Mouse (Mus musculus) inflammation-experienced regulatory T-cells (primary cell): ENCODE results near the gene Cep295nl. TPM values are rescaled to one million over a fixed set of nuclear protein-coding genes. Genes with fewer than 3 reads are reported as not detected.

Experiments
- polyA plus RNA-seq, 2 experiments: library from polyadenylated mRNA; unstranded; fragments of 100-300 nt; shearing (Covaris generic); gene quantifications; one replicate each; pipeline ENCODE4 v1.2.1; 2017

Gene Cep295nl
- polyA plus RNA-seq, result under 1 TPM in 1 of 2 experiments, not detected in 1; 0.53 TPM

DNA sequence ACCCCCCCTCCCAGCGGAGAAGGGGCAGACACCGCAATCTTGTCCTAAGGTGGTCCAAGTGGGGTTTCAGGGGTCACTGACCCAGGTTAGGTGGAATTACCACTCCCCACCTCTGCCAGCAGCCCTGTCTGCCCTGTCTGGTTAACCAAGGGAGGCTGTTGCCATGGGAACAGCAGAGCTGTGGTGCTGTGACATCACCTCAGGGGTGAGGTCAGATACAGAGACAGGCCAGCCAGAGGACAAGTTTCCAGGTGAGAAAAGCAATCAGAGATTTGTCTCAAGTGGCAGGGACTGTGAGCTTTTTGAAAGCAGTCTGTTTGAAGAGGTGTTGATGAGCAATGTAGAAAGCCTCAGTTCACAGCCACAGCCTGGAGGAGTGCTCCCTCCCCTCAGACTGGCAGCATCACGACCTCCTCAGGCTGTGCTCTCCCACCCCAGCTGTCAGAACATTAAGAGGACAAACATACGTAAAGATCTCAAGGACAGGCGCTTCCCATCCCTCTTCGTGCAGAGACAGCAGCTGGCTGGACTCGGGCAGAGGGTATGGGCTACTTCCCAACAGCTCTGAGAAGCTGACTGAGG is at the start of gene Cep295nl:
Gene Cep295nl, minus strand, starts transcription at position 101 of the 582 bp plus-strand sequence.

DNA sequence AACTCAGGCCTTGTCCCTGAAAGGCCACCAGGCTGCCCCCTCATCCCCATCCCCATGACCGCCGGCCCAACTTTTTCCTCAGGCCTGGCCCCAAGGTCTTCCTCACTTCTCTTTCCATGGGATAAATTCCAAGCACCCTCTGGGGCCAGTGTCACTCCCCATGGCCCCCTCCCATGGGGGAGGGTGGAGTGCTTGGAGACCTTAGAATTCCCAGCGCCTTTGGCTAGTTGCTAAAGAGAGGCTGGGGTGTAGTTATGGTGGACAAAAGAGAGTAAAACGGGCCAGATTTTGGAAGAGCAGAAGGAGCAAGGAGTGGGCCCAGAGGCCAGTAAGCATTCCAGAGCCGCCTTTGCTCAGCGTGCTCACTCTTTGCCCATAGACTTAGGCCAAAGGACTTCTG is 13.3 kb upstream of the Cep295nl start, which contains the start of gene Timp2:
Gene Timp2, minus strand, starts transcription at position 101 of the 400 bp plus-strand sequence.

DNA sequence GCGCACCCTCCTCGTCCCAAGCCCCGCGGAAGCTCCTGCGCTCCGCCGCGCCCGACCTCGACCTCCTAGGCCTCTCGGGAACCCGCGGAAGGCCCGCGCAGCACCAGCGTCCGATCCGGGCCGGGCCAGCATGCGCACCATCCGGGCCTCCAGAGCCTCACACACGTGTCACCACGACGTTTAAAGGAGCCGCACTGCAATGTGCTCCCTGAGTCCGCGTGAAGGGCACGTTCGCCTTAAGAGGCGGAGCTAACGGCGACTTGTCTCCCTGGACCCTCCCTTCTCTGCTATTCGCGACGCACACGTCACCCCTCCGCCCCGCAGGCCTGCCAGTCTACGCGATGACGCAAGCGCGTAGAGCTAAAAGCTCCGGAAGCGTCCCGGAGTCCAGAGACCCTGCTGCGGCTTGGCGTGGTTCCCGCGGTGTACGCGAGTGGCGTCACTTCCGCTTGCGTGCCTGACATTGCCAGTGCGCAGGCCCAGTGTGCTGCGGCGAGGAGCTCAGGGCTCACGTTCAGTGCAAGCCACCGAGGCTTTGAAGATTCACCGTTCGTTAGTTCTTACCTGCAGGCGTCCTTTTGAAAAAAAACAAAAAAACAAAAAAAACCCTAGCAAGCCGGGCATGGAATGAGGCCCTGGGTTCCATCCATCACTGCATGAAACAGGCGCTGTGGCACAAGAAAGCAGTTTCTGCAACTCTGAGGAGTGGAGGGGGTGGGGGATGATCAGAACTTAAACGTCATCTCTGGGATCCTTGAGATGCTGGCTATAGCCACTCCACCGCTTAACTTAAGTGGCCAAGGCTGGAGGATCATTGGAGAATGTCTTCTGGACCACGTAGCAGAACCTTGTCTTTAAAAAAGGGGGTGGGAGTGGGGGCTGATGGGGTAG is 52.1 kb downstream of the Cep295nl start, which contains the start of gene Usp36:
Gene Usp36, minus strand, starts transcription at position 246 of the 891 bp plus-strand sequence.

Other genes with a start within 250 kb of the Cep295nl start
- gene Dnah17, start 211.9 kb downstream of the Cep295nl start, polyA plus RNA-seq, result under 1 TPM; 0.43 to 0.86 TPM
- 100 to 1,000 TPM; 226 to 241 TPM for gene Cyth1, start 93.9 kb downstream of the Cep295nl start, polyA plus RNA-seq
- 10 to 100 TPM; 25.1 to 44.2 TPM for gene Usp36, start 52.3 kb downstream of the Cep295nl start, polyA plus RNA-seq
- gene Timp2, start 13.2 kb upstream of the Cep295nl start, polyA plus RNA-seq, result 100 to 1,000 TPM in 1 of 2 experiments, 10 to 100 TPM in 1; 79.6 to 122 TPM
- gene Lgals3bp, start 59.6 kb upstream of the Cep295nl start, polyA plus RNA-seq, result 100 to 1,000 TPM; 123 to 137 TPM
- 10 to 100 TPM; 44.4 to 46.1 TPM for gene Cant1, start 76.6 kb upstream of the Cep295nl start, polyA plus RNA-seq
- gene C1qtnf1, start 85.7 kb upstream of the Cep295nl start, polyA plus RNA-seq, result 1 to 10 TPM in 1 of 2 experiments, under 1 TPM in 1; 0.76 to 6.0 TPM
- gene Engase, start 134.3 kb upstream of the Cep295nl start, polyA plus RNA-seq, result 10 to 100 TPM; 15.3 to 17.3 TPM